Mouse (Mus musculus) regulatory T cell (primary cell): ENCODE data around the gene Dapk2.

ENCODE experiments used
- in situ Hi-C: fragments of 300-600 bp; cut with MboI, MseI; formaldehyde crosslinking; loops from one replicate; pipeline ENCODE4 v1.15.1; 2025; ENCODE audit warnings: high pct_unique_total_duplicates

Dapk2 gene

GRCm38 (mm10) chr9:66305121-66306112, 147.4 kb downstream of the Dapk2 start:
- in situ Hi-C loops: no loop called here

- in situ Hi-C loops: no loop called here
These were observed 148.4 kb downstream of the Dapk2 start for GRCm38 (mm10) chr9:66306414-66306813.

GRCm38 (mm10) chr9:66307341-66307740, 149.3 kb downstream of the Dapk2 start:
- in situ Hi-C loops: no loop called here

- in situ Hi-C loops: no loop called here
These were observed 150.7 kb downstream of the Dapk2 start for GRCm38 (mm10) chr9:66308741-66309140.

GRCm38 (mm10) chr9:66311458-66311857, 153.4 kb downstream of the Dapk2 start:
- in situ Hi-C loops: no loop called here

GRCm38 (mm10) chr9:66316603-66317002, 158.6 kb downstream of the Dapk2 start:
- in situ Hi-C loops: no loop called here
